Mouse (Mus musculus) lung, adult 2 months (tissue): ENCODE results near the gene Sfta2.

ENCODE experiments used
- CTCF ChIP-seq: fragments of 200-500 bp; IDR thresholded peaks from 2 replicates; pipeline ENCODE4 v1.5.1; 2011; ENCODE audit warnings: mild to moderate bottlenecking, low read length, control low read depth; ENCODE audit not compliant: insufficient read depth
- POLR2A ChIP-seq: fragments of 200-500 bp; IDR thresholded peaks from 2 replicates; pipeline ENCODE4 v1.6.1; 2011; ENCODE audit warnings: low read depth, mild to moderate bottlenecking, control low read depth, low read length, borderline replicate concordance; ENCODE audit errors: extremely low read depth

GRCm38 (mm10) chr17:35672527-35672926, 71.2 kb downstream of the Sfta2 start:
- no peak for TF ChIP-seq POLR2A
- no peak for TF ChIP-seq CTCF
